Mouse (Mus musculus): Measurements from ENCODE around the gene Atp6v0a1. TPM values are rescaled to one million over a fixed set of nuclear protein-coding genes. Genes with fewer than 3 reads are reported as not detected.
A peak's percentile ranks its signal among the peaks of the same experiment; 100 is the strongest.

Atp6v0a1 gene
- total RNA-seq, 2 experiments from 2014 or later: 55.7 to 57.7 TPM

DNA sequence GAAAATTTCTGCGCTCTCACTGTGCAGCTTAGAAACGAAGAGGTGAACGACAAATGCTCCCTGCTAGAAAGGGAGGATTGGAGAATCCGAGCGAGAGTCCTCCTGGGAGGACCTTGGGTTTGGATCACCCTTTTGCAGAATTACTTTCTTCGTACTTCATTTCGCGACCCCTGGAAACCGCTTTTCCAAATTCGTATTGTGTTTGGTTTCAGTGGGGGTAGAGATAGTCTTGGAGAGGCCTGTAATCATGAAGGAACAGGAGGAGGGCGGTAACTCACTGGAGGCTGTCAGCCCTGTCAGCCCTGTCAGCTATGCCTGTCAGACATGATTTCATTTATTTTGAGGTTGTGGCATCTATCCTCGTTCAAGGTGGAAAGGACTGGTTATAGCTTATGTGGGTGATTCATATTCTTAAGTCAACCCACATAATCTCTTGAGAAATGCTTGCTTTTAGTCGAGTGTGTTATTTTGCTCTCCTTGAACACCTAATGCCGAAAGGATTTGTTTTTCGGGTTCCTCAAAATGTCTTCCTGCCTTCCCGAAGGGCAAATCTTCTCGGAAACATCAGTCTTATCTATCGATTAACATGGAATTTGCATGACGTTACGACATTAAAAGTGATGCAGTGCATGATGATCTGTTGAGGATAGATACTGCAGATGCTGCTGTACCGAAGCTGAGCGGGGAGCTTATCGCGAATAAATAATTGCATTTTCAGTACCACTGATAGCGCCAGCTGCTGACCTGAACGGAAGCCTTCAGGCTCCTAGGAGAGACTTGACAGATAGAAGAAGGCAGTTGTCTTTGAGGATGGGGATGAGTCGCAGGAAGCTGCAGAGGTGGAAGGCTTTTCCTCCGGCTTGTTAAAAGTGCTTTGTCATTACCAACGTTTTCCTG lies 884 bp downstream of the Atp6v0a1 start:
- DNase-seq: no peak
- intact Hi-C loops (cut with DNase I): no loop called here

DNA sequence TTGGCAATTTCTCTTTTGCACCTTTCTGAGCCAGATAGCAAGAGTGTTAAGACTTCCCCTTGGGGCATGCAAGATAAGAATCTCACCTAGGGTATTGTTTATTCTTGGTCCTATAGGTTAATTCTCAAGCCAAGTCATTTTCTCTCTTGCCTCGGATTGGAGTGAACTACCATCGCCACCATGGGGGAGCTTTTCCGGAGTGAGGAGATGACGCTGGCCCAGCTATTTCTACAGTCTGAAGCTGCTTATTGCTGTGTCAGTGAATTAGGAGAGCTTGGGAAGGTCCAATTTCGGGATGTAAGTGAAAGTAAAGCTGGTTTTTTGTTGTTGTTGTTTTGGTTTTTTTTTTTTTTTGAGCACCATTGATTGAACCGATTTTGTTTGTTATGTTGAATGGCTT lies 2.4 kb downstream of the Atp6v0a1 start:
- intact Hi-C loops (cut with DNase I): no loop called here
- DNase-seq: no peak

DNA sequence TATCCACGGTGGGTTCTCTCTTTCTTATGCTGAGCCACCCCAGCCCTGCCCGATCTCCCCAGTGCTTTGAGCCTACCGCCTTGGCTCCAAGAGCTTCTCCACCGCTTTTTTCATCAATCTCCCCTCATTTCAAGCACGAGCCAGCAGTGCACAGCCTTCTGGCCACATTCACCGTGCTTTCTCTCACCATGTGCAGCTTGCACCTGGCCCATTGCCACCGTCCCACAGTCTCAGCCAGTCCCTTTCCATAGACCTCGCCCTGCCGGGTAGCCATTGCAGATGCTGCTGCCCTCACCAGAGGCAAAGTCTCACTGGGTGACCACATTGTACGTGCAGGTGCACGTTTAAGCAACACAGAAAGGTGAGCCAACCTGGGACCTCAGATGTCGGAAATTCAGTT lies 14.1 kb downstream of the Atp6v0a1 start:
- intact Hi-C loops (cut with DNase I): no loop called here
- DNase-seq: no peak

DNA sequence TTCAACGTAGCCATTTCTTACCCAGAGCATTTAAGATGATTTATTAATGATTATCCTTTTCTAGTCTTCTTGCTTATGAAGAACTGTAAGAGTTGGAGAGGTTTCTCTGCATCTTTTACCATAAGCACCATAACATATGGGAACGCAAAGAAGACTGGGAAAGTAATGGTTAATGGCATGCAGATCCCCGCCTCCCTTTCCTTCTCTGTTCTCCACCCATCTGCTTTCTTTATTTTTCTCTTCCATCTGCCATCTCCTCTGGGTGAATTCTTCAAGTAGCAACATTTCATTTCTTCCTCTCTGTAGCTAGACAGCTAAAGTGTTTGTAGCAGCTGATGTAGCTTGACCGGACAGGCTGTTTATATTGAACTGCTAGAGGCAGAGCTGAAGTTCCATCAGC lies 14.7 kb downstream of the Atp6v0a1 start:
- intact Hi-C loops (cut with DNase I): no loop called here

DNA sequence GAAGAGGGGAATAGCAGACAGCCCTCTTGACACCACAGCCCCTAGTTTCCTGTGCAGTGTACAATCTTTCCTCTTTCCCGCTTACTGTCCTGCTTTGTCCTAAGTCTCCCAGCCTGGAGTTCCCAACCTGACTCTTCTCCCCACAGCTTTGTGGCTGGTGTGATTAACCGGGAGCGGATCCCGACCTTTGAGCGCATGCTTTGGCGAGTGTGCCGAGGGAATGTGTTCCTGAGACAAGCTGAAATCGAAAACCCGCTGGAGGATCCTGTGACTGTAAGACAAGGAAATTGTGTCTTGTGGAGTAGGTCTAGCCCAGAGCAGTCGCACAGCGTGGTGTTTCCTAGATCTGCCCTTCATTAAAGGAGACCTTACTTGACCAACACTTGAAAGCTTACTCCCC lies 17.9 kb downstream of the Atp6v0a1 start:
- no peak for DNase-seq
- intact Hi-C loops (cut with DNase I): no loop called here

More for the DNA sequence above, 14.7 kb downstream of the Atp6v0a1 start:
- DNase-seq: no peak

DNA sequence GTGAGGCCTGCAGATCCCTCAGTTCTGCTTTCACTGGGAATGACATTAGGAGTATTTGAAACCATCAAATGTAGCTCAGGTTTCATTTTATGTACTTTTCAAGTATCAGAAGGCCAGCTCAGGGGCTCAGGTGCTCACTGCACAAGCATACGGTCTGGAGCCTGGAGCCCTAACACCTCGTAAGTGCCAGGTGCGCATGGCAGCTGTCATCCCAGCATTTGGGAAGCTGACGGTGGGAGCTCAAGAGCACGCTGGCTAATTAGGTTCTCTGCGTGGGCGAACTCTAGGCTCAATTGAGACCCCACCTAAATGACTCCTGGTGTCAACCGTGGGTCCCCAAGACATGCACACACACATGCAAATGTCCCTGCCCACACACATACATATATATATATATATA lies 20.1 kb downstream of the Atp6v0a1 start:
- DNase-seq: no peak
- intact Hi-C loops (cut with DNase I): no loop called here

DNA sequence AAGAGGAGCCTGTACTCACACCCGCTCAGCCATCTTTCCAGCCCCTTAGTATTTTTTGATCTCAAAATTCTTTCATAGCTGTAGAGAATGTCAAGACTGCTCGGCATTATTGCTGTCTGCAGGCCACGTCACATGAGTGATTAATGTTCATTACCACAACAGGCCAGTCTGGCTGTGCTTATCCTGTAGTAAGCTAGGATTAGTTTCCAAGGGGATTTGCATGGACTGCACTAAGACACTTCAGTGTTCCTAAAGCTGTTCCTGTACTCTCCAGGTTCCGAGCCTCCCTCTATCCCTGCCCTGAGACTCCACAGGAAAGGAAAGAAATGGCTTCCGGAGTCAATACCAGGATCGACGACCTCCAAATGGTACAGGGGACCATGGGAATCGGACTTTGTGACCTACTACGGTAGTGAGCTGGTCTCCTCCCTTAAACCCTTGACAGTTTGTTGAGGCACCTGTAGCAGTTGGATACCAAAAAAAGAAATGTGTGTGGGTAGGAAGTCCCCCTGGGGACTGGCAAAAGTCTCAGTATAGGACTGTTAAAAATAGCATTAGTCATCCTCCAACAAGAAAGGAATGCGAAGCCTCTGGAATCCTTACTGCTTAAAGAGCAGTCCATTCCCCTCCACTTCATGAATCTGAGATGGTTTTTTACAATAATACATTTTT lies 21.0 kb downstream of the Atp6v0a1 start:
- no peak for DNase-seq
- intact Hi-C loops (cut with DNase I): no loop called here

DNA sequence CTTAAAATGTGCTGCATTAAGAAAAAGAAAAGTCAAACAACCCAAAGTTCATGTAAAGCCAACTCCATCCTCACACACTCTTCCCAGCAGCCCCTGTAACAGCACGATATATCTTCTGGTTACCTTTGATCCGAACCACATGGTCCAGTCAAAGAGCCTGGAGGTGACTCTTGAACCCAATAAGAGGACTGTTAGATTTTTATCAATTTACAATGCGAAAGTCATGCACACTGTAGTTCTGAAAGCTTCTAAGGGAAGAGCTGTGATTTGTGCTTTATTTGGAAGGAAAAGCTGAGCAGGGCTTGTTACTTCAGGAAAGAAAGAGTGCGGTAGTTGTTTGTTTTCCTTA lies 21.5 kb downstream of the Atp6v0a1 start:
- no peak for DNase-seq
- intact Hi-C loops (cut with DNase I): no loop called here

DNA sequence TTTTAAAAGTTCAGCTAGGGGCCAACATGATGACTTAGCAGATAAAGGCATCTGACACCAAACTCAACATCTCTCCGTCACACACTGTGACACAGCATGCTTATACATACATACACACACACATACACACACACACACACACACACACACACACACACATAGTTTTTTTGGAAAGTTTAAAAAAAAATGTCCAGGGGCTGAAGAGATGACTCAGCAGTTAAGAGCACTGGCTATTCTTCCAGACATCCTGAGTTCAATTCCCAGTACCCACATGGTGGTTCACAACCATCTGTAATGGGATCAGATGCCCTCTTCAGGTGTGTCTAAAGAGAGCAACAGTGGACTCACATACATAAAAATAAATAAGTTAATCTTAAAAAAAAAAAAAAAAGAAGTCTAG lies 22.2 kb downstream of the Atp6v0a1 start:
- no peak for DNase-seq
- intact Hi-C loops (cut with DNase I): no loop called here

DNA sequence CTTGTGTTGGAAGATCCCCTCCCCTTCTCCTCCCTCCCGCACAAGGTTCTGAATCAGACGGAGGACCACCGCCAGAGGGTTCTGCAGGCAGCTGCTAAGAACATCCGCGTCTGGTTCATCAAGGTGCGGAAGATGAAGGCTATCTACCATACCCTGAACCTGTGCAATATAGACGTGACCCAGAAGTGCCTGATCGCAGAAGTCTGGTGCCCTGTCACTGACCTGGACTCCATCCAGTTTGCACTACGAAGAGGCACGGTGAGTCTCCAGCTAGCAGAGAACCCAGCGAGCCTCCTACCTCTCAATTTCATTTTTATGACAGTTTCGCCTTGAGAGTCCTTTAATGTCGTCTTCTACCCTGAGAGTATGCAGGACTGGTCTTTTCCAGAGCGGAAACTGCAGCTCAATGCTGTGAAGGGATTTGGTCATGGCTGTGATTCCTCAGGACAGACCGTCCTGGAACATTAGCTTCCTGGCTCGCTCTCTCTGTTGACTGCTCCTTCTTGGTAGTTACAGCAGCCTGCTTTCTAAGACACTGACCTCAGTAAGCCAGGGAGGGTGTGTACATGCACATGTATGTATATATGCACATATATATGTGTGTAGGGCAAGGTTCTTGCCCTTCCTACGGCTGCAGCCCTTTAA lies 24.7 kb downstream of the Atp6v0a1 start:
- DNase-seq: no peak
- intact Hi-C loops (cut with DNase I): no loop called here

DNA sequence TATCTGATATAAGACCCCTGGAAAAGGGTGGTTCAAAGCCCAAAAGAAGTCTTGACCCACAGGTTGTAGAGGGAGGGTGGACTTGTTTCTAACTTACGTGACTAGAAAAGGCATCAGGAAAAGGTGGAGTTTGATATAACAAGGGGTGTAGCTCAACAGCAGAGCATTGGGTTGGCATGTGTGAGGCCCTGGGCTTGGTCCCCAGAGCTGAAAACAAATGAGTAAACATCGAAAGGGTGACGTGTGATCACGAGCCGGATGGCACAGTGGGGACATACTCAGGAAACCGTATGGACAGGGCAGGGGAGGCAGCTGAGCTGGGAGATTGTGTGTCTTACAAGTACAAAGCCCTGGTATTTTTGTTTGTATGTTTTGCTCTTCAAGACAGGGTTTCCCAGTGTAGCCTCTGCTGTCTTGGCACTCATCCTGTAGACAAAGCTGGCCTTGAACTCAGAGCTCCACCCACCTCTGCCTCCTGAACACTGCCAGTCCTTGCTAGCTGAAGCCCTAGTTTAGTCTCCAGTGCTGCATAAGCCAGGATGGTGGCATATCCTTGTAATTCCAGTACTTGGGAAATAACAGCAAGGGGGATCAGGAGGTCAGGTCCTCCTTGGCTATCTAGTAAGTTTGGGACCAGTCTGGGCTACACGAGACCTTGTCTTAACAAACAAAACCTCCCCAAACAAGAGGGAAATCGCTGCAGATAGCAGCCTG lies 25.5 kb downstream of the Atp6v0a1 start:
- no peak for DNase-seq
- intact Hi-C loops (cut with DNase I): no loop called here

DNA sequence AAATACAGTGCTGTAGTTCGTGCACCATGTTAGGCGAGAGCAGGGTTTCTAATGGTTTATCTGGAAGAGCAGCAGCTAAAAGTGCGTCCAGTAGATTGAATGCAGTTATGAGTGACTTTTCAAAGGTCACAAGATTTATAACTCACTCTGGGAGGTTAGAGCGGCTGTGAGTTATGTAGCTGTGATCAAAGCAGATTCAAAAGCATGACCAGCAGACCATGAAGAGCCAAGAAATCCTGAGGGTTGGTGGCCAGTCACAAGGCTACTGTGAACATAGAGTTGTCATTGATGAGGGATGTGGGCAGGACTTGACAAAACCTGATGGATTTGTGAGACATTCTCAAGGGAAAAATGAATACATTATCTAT lies 26.1 kb downstream of the Atp6v0a1 start:
- DNase-seq: no peak
- intact Hi-C loops (cut with DNase I): no loop called here

DNA sequence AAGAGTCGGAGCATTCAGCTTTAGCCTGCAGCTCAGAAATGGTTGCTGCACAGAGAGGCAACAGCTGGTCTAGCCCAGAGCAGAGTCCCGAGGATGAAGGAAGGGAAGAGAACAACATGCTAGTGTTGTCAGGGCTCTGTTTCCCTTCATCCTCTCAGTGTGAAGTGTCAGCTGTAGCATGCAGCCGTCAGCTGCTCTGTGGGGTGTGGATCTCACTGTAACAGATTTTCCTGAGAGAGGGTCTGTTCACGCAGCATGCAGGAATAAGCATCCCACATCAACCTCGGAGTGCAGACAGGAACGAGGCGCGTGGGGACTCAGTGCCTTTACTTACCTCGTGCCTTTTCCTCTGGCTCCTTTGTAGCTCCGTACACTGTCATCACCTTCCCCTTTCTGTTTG lies 28.5 kb downstream of the Atp6v0a1 start:
- no peak for DNase-seq
- intact Hi-C loops (cut with DNase I): no loop called here

DNA sequence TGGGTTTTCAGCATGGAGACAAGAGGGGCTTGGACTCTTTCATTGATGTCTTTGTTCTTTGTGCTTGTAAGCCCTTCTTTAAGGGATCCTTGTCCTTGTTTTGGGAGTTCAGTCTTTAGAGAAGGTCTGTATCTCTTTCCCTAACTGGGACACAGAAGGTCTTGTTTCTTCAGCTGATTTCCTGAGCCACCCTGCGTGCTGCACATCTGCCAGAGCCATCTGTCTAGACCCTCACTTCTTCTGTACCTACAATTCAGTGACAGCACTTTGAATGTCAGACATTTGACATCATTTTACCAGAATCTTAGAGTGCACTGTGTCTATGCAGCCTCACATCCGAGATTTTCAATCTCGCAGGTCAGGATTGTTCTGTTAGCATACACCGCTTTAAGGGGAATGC lies 36.6 kb downstream of the Atp6v0a1 start:
- intact Hi-C loops (cut with DNase I): no loop called here
- DNase-seq: no peak

DNA sequence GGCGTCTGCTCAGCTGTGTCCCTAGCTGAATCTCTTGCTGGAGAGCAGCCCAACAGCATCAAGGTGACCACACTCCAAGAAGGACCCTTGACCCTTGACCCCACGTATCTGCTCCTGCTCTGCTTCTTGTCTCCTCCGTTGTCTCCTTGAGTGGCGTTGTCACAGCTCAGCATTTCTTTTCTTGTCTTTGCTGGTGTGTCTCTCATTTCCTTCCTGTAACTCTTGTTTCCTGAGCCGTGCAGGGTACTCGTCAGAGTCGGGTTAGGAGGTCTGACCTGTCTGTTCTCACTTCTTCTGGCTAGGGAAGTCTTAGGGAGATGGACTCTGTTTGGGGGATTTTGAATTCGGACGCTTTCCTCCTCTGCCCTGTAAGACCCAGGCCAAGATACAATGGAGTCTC lies 37.2 kb downstream of the Atp6v0a1 start:
- DNase-seq: no peak
- intact Hi-C loops (cut with DNase I): no loop called here

DNA sequence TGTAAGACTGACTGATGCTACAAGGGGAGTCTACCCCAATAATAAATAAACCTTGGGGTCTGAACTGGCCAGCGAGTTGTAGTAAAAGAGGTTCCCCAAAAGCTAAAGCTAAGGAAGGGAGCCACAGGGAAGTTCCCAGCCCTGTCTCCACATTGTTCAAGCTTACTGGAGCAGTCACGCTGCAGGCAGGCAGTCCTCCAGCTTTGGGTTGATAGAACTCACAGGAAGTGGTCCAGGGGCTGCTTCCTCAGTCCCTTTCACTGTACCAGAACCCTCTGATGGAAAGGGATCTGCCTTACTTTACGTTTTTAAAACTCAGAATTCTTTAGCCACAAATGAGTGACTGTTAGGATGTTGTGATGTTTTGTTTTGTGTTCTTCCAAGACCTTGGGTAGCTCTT lies 38.2 kb downstream of the Atp6v0a1 start:
- intact Hi-C loops (cut with DNase I): no loop called here
- DNase-seq: no peak

DNA sequence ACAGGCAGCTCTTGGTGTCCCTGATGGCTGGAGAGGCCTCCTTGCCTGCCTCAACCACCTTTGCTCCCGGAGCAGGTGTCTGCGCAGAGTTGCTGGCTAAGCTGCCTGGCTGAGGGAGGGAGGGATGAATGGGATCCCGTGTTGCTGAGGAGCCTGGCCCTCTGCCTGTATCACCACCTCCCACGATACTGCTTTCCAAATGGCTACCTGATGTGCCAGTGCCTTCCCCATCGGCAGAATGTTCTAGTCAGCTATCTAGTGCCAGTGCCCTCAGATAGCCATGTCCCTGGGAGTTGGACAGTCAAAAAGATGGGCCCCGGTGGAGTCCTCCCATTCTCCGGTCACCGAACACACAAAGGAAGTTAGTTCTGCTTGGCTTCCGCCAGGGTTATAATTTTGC lies 41.1 kb downstream of the Atp6v0a1 start:
- no peak for DNase-seq
- intact Hi-C loops (cut with DNase I): loop anchor here (5.0 kb wide), 1 partner anchor 33 kb away; no protein-coding TSS in a partner anchor

DNA sequence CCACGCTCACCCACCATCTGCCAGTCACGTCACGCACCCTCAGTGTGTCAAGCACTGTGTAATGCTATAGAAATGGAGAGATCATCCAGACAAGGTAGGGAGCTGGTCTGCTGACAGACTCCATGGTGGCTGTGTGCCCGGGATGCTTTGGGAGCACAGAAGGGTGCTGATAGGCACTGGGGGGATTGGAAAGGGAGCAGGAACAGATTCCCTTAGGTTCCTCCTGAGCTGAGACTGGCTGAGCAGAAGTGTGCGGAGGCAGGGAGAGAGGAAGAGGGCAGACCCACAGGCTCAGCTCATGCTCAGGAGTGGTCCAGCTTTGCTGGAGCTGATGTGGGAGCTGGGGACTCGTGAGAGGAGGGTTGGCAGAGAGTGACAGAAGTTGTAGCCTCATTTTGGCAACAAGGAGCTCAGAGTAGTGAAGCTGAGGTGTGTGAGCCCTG lies 41.8 kb downstream of the Atp6v0a1 start:
- DNase-seq: no peak
- intact Hi-C loops (cut with DNase I): loop anchor here (5.0 kb wide), 1 partner anchor 34 kb away; no protein-coding TSS in a partner anchor

DNA sequence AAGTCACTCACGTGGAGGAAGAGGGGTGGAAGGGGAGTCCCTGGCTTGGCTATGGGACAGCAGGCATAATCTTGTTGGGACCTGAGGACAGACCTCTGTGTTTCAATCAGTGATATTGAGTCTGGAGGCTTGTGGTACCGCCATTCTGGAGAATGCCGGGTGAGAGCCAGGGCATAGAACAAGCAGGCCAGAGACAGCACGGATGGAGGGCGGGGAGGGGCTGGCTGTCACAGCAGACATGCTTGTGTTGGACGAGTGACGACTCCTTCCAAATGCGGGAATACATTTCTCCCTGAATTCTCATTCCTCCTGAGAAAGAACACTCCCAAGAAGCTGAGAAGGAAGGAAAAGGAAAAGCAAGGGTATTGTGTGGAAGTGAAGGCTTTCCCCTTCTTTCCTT lies 42.4 kb downstream of the Atp6v0a1 start:
- intact Hi-C loops (cut with DNase I): loop anchor here (5.0 kb wide), 1 partner anchor 34 kb away; no protein-coding TSS in a partner anchor
- DNase-seq: no peak

DNA sequence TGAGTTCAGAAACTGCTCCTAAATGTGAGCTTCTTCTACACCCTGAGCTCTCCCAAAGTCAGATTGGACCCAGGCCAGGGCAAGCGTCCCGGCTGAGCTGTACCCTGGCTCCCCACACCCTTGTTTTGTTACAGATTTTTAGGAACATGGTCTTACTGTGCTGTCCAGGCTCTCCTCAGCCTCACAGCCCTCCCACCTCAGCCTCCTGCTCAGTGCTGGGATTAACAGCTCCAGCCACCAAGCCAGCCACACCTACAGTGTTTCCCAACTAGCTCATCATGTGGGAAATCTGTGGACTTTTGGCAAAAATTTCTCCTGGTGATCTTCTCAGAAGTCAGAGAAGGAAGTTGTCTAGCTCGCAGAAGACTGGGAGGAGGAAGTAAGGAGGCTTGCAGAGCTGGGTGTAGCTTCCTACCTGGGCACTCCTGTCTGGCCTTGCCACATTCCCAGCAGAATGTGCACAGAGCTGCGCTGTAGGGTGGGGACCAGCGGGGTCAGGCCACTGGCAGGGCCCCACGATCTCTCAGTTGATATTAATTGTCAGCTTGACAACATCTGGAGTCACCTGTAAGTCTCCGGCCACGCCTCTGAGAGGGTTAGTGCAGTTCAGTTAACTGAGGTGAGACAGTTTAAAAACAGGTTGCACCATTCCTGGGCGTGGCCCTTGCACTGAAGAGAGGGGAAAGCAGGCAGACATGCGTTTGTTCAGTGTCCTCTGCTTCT lies 43.7 kb downstream of the Atp6v0a1 start:
- peak; percentile 78 to 85 for DNase-seq
- intact Hi-C loops (cut with DNase I): loop anchor here (5.0 kb wide), 1 partner anchor 36 kb away; no protein-coding TSS in a partner anchor

Data from gastrocnemius, postnatal 36 days (tissue).